Mouse (Mus musculus) lung, embryonic 16.5 days (tissue): Measurements from ENCODE around the gene Gm21312. TPM values are rescaled to one million over a fixed set of nuclear protein-coding genes. Genes with fewer than 3 reads are reported as not detected.
"Not testable (repeated sequence)": the region's sequence is repeated elsewhere in the genome, so short reads cannot be mapped to it uniquely, and the experiment has no call there.

ENCODE experiments used
- ATAC-seq: fragments of 200-750 bp; cut with Nextera tagmentation; 2 replicates; pipeline ENCODE4 v1.8.0; 2017; ENCODE audit warnings: low read depth, mild to moderate bottlenecking, moderate library complexity
- H3K27ac ChIP-seq: fragments of 300-500 bp; sonication (generic); 2 replicates; pipeline ENCODE4 v1.5.1; 2014; ENCODE audit warnings: mild to moderate bottlenecking, control low read depth, low read length
- H3K27me3 ChIP-seq: fragments of 300-500 bp; sonication (generic); 2 replicates; pipeline ENCODE4 v1.6.1; 2014; ENCODE audit warnings: low read depth, low read length, mixed read lengths; ENCODE audit not compliant: control insufficient read depth, insufficient read depth
- H3K36me3 ChIP-seq: fragments of 300-500 bp; sonication (generic); 2 replicates; pipeline ENCODE4 v1.6.1; 2014; ENCODE audit warnings: low read length; ENCODE audit not compliant: control insufficient read depth, insufficient read depth
- H3K4me1 ChIP-seq: fragments of 300-500 bp; sonication (generic); replicated peaks from 2 replicates; pipeline ENCODE4 v1.6.1; 2014; ENCODE audit warnings: low read length, mixed read lengths; ENCODE audit not compliant: control insufficient read depth, insufficient read depth
- H3K4me2 ChIP-seq: fragments of 300-500 bp; sonication (generic); 2 replicates; pipeline ENCODE4 v1.6.1; 2014; ENCODE audit warnings: low read depth, low read length, control low read depth
- H3K4me3 ChIP-seq: fragments of 300-500 bp; sonication (generic); 2 replicates; pipeline ENCODE4 v1.5.1; 2014; ENCODE audit warnings: mild to moderate bottlenecking, low read length, control low read depth
- H3K9ac ChIP-seq: fragments of 300-500 bp; sonication (generic); 2 replicates; pipeline ENCODE4 v1.6.1; 2014; ENCODE audit warnings: low read length, control low read depth
- H3K9me3 ChIP-seq: fragments of 300-500 bp; sonication (generic); 2 replicates; pipeline ENCODE4 v1.6.1; 2016; ENCODE audit warnings: low read length; ENCODE audit not compliant: control insufficient read depth
- WGBS: fragments of 180-500 bp; shearing (Covaris S2); extraction: QIAGEN DNeasy Blood & Tissue Kit; methylation state at CpG from one replicate; pipeline ENCODE4 v1.1.7; 2014; 5-methylcytosine and 5-hydroxymethylcytosine counted together
- polyA plus RNA-seq: library from polyadenylated mRNA; unstranded; fragments of >200 nt; fragmentation: Nextera tagmentation; extraction: Ambion mirVana; gene quantifications from 2 replicates; pipeline ENCODE4 v1.2.1, GENCODE M21; 2015

Gene Gm21312
- not detected in 2 replicates for polyA plus RNA-seq

GRCm38 (mm10) chr10:104176724-104177123 is at the start of gene Gm21312:
Gene Gm21312 (plus strand): TSS chr10:104177024.
- not testable (repeated sequence) for H3K9ac ChIP-seq, ATAC-seq, H3K27ac ChIP-seq, H3K4me3 ChIP-seq, H3K4me1 ChIP-seq, H3K27me3 ChIP-seq, H3K36me3 ChIP-seq, H3K9me3 ChIP-seq, H3K4me2 ChIP-seq
- WGBS: no CpG with 5 or more reads among the region's 3 CpGs

GRCm38 (mm10) chr10:104142687-104143086 is 34.1 kb upstream of the Gm21312 start, which contains the start of gene Gm21293:
Gene Gm21293 (plus strand): TSS chr10:104142987.
- not testable (repeated sequence) for H3K9ac ChIP-seq, H3K4me2 ChIP-seq, H3K36me3 ChIP-seq, ATAC-seq, H3K4me3 ChIP-seq, H3K27me3 ChIP-seq, H3K27ac ChIP-seq, H3K9me3 ChIP-seq, H3K4me1 ChIP-seq
- no CpG with 5 or more reads among the region's 3 CpGs for WGBS

GRCm38 (mm10) chr10:104151197-104151596 is 25.6 kb upstream of the Gm21312 start, which contains the start of gene Gm6763:
Gene Gm6763 (plus strand): TSS chr10:104151497.
- not testable (repeated sequence) for H3K9me3 ChIP-seq, H3K9ac ChIP-seq, ATAC-seq, H3K27me3 ChIP-seq, H3K4me1 ChIP-seq, H3K36me3 ChIP-seq, H3K4me2 ChIP-seq, H3K4me3 ChIP-seq, H3K27ac ChIP-seq
- no CpG with 5 or more reads among the region's 3 CpGs for WGBS

GRCm38 (mm10) chr10:104159706-104160105 is 17.1 kb upstream of the Gm21312 start, which contains the start of gene Gm8764:
Gene Gm8764 (plus strand): TSS chr10:104160006.
- not testable (repeated sequence) for H3K9ac ChIP-seq, H3K4me2 ChIP-seq, ATAC-seq, H3K36me3 ChIP-seq, H3K27me3 ChIP-seq, H3K9me3 ChIP-seq, H3K27ac ChIP-seq, H3K4me1 ChIP-seq, H3K4me3 ChIP-seq
- WGBS: no CpG with 5 or more reads among the region's 3 CpGs

- not testable (repeated sequence) for H3K4me3 ChIP-seq, H3K9ac ChIP-seq, ATAC-seq, H3K27ac ChIP-seq, H3K27me3 ChIP-seq, H3K4me1 ChIP-seq, H3K36me3 ChIP-seq, H3K4me2 ChIP-seq, H3K9me3 ChIP-seq
- no CpG with 5 or more reads among the region's 3 CpGs for WGBS
These were observed 8.6 kb upstream of the Gm21312 start, which contains the start of gene Gm21304 for GRCm38 (mm10) chr10:104168215-104168614. Gene Gm21304 (plus strand): TSS chr10:104168515.

GRCm38 (mm10) chr10:104185233-104185632 is 8.4 kb downstream of the Gm21312 start, which contains the start of gene Gm20765:
Gene Gm20765 (plus strand): TSS chr10:104185533.
- not testable (repeated sequence) for H3K9ac ChIP-seq, H3K4me3 ChIP-seq, H3K27ac ChIP-seq, H3K4me1 ChIP-seq, H3K27me3 ChIP-seq, H3K36me3 ChIP-seq, ATAC-seq, H3K9me3 ChIP-seq, H3K4me2 ChIP-seq
- no CpG with 5 or more reads among the region's 3 CpGs for WGBS

- H3K36me3 ChIP-seq, ATAC-seq, H3K9ac ChIP-seq, H3K4me3 ChIP-seq, H3K27me3 ChIP-seq, H3K4me1 ChIP-seq, H3K27ac ChIP-seq, H3K4me2 ChIP-seq, H3K9me3 ChIP-seq: not testable (repeated sequence)
- WGBS: no CpG with 5 or more reads among the region's 3 CpGs
These were observed 16.9 kb downstream of the Gm21312 start, which contains the start of gene Gm4340 for GRCm38 (mm10) chr10:104193742-104194141. Gene Gm4340 (plus strand): TSS chr10:104194042.

- WGBS: 77% methylated on average over 1 of the region's 1 CpGs
These were observed 32.8 kb downstream of the Gm21312 start for GRCm38 (mm10) chr10:104209655-104210054.

GRCm38 (mm10) chr10:104210268-104210990 is 33.6 kb downstream of the Gm21312 start:
- Histone ChIP-seq H3K4me1 (no peaks in the 10 kb centered on the region), H3K27ac (no peak overlapping the region), H3K27me3 (no peaks in the 10 kb centered on the region), H3K4me2 (no peak overlapping the region), H3K9me3 (no peaks in the 10 kb centered on the region), H3K9ac (no peak overlapping the region), H3K4me3 (no peak overlapping the region), H3K36me3 (no peaks in the 10 kb centered on the region)
- ATAC-seq: no peak
- WGBS: 61% methylated on average over 3 of the region's 3 CpGs

More at GRCm38 (mm10) chr10:104209655-104210054, 32.8 kb downstream of the Gm21312 start:
- H3K27ac ChIP-seq: no peak overlapping the region
- no peak overlapping the region for H3K4me2 ChIP-seq
- no peaks in the 10 kb centered on the region for H3K36me3 ChIP-seq
- no peak overlapping the region for H3K9ac ChIP-seq
- H3K4me1 ChIP-seq: no peaks in the 10 kb centered on the region
- H3K27me3 ChIP-seq: no peaks in the 10 kb centered on the region
- H3K4me3 ChIP-seq: no peak overlapping the region
- H3K9me3 ChIP-seq: no peaks in the 10 kb centered on the region
- ATAC-seq: no peak
